Mouse (Mus musculus) cerebellum, postnatal 14 days (tissue): ENCODE measurements around the gene Flnb.
A peak's percentile ranks its signal among the peaks of the same experiment; 100 is the strongest.

Experiments used
- DNase-seq, 2 experiments: peaks; one replicate each; pipeline ENCODE4 v3.0.0; 2021; ENCODE audit warnings: mixed read lengths in 2 of 2

The Flnb gene

DNA sequence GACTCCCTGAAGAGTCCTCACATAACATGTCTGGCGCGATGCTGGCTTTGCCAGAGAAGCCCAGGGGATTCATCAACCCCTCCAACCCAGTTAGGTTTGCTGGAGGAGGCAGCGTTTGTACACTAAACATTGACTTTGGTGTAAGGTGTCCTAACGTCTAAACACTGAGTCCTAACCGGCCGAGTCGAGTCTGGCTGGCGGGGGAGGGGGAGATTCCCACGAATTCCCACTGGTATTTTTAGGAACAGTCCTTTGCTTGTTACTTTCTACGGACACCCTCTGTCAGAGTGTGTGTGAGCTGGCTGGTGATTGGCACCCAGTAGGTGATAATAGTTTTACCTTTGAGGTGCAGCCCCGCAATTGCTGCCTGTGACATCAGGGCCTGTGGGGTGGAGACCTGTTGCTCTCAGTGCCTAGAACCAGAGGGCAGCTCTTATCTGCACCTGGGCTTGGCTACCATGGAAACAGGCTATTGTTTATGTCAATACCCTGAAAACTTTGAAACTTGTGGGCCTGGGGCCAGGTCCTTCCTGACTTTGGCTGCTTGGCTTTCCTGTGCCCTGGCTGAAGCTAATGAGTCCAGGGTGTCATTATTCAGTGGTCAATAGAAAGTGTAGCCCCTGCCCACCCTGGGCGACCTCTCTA lies 135.0 kb downstream of the Flnb start:
- DNase-seq, result no peak

DNA sequence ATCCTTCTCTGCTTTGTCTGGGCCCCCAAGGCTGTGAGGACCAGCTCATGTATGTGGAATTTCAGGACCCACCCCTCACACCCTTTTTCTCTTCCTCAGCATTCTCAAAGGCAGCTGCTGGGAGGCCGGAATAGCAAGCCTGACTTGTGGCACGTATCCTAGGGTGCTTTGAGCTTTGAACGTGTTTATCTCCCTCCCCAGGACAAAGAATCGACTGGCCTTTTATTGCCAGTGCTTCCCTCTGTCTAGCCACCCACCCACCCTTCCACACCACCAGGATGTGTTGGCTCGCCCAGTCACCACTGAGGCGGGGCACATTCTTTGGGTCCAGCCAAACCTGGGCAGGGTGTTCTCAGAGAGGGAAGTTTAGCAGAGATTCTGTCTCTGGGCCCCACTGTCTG lies 136.3 kb downstream of the Flnb start:
- DNase-seq, result no peak

DNA sequence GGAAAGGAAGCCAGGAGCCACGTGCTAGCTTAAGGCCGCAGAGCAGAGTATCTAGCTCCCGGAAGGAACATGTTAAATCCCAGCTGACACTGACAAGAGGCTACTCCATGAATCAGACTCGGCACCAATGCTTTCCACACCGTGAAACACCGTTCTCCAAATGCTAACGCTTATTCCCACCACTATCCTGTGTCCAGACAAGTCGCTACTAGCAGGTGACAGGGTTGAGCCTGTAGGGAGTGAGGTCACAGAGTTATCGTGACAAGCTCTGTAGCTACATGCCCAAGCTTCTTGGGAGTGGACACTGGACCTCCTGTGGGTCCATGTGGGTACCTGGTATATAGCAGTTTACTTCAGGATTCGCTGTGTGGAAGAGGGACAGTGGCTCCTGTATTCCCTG lies 138.7 kb downstream of the Flnb start:
- no peak for DNase-seq

DNA sequence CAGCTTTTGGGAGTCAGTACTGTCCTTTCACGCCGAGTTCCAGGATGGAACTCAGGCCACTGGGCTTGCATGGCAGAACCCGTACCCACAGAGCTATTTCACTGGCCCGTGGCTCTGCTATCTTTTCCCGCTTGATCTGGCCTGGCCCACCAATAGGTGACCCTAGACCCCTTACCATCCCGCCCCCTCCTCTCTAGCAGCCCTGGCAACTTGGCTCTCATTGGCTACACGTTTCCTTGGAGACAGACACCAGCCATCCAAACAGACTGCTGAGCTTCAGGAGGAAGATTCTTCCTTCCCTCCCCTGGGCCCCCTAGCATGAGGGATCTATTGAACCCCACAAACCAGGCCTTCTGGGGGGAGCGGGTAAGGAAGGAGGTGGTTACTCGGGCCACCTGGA lies 139.3 kb downstream of the Flnb start, which contains the start of gene Gm45521:
Gene Gm45521 (plus strand): TSS at position 240 of the 400 bp plus-strand sequence.
- no peak for DNase-seq

DNA sequence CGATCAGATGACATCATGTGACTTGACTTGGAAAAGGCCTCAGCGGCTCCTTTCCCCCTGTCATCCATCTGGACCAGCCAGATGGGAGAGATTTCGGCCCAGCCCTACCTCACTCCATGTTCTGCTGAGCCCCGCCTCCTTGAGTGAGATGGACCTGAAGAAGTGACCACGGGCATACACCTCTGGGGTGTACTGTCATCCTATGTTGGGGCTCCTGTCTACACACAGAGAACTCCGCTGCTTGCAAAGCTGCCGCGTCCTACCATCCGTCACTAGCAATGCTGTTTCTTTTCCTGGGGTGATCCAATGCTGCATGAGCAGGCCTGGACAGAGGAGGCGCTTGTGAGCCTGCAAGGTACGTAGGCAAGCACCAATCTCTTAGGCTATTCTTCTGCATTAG lies 142.9 kb downstream of the Flnb start:
- peak; percentile 60 to 76 for DNase-seq

DNA sequence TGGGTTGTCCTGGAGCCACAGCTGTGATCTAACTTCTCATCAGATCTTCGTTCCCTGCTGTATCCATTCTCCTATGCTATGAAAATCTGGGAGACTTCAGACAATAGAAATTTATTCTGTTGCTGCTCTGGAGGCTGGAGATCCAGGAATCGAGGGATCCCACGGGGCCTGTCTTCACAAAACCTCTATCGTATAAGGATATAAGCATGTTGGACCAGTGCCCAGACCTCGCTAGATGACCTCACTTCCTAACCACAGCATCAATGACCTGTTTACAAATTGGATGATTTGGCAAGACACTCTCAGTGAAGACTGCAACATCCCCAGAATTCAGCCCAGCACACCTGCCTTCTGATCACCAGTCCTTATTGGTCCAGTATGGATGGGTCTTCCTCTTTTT lies 144.0 kb downstream of the Flnb start:
- peak in 1 of 2 experiments; percentile 26 for DNase-seq

DNA sequence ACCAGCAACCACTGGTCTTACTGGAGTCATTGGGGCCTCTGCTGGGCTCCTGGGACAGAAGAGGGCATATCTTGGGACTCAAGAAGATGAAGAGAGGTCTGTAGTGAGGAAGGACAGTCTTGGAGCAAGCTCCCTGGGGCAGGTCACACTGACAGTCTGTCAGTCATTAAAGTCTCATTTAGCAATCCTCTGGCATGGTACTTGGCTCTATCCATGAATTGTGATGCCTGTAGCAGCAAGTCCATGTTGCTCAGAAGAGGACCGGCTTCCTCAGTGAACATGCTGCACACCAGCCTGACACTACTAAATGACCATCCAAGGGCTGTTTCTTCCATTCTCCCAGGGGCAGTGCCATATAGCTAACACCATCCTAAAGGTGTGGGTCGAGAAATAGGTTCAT lies 144.9 kb downstream of the Flnb start:
- DNase-seq, result no peak

DNA sequence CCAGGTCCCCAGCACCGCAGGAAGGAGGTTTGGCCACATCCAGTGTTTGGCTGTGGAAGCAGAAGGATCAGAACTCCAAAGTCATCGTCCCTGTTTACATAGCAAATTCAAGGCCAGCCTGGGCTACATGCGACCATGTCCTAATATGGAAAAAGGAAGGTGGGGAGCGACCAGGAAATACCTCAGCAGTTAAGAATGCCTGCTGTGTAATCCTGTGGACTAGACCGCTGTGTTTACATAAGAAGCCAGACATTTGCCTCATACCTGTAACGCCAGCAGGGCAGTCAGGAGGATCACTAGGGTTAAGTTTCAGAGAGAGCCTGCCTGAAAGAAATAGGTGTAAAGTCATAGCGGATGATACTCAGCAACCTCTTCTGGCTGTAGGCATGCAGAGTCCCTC lies 145.4 kb downstream of the Flnb start:
- no peak for DNase-seq

DNA sequence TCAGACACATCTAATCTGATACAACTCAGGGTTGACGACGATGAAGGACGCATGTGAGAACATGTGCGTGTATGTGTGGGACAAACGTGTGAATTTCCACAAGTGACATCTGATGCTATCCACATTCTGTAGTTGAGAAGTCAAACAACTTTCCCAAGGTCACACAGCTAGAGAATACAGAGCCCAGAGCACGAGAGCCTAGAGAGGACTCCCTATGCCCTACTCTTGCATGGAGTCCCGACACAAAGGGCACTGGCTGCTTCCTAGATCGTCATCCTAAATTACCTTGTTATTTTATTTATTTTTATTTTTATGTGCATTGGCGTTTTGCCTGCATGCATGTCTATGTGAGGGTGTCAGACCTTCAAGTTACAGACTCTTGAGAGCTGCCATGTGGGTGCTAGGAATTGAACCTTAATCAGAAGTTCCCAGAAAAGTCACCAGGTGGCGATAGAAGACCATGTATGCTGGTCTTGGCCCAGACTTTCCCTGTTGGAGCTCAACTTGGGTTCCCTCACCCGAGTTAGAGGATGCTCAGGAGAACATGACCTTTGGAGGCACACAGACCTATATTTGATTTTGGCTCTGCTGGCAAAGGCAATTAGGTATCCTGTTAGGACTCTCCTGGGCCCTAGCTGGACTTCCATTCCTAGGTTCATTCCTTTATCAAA lies 146.6 kb downstream of the Flnb start:
- DNase-seq, result peak; percentile 88 to 89

DNA sequence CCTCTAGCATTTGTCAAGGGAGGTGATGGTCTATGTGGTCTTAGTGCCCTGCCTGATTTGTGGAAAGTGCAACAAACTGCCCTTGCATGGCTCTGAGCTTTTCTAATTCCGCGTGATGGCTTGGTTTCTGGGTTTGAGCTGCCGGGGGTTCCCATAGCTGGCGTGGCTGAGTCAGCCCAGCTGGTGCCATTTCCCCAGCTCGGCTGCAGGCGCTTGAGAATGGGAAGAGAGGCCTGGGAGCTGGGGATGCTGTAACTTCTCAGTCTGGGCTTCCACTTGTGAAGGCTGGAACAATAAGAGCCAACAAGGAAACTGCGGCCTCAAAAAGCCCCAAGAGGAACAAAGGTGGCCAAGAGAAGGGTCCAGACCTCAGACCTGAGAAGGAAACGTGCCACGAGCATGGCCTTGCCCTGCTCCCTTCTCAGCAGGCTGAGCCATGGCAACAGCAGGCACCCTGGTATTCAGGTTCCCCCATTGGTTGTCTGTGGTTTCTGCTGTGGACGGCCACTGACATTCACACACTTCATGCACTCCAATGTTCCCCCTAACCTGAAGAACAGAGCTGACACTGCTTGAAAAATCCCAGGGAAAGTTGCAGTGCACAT lies 154.2 kb downstream of the Flnb start:
- DNase-seq, result no peak

DNA sequence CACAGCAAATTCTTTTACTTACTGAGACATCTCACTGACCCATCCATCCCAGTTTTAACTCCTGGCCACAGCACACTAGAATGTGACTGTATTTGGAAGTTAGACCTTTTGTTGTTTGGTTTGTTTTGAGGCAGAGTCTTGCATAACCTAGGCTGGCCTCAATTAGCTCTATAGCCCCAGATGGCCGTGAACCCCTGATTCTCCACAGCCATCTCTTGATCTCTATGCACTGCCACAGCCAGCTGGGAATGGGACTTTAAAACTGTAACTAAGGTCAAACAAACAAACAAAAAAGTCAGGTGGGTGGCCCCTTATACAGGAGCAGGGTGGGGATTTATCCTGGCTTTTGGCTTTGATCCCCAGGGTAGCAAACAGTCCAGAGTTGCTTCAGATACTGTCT lies 156.9 kb downstream of the Flnb start:
- DNase-seq, result no peak

DNA sequence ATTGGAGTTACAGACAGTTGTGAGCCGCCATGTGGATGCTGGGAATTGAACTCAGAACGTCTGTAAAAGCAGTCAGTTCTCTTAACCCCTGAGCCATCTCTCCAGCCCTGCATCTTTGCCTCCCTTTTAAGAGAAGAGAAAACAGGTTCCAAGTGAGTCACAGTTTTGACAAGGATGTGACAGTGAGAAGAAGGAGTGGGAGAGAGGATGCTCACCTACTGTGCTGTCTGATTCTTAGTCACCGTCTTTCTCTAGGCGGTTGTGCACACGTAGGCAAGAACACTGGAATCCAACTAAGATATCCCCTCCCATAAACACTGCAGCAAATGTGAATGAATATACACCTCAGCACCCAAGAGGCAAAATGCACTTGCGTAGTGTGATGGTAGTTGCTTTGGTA lies 157.4 kb downstream of the Flnb start:
- no peak for DNase-seq

DNA sequence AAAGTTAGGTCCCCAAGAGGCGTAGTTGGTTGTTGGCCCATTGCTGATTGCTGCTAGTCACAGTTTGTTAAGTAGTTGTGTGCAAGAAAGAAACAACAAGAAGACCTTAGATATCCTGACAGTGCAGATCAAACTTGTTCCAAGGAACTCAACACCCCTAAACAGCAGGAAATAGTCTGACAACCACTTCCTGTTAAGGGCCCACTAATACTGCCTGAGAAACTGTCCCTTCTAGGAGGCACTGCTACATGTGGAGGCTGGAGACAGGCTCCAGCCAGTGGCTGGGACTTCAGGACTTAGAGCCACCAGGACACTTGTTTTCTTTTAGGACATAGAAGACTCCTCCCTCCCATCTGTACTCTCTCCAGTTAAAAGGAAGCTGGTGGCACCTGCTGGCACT lies 159.7 kb downstream of the Flnb start:
- no peak for DNase-seq

DNA sequence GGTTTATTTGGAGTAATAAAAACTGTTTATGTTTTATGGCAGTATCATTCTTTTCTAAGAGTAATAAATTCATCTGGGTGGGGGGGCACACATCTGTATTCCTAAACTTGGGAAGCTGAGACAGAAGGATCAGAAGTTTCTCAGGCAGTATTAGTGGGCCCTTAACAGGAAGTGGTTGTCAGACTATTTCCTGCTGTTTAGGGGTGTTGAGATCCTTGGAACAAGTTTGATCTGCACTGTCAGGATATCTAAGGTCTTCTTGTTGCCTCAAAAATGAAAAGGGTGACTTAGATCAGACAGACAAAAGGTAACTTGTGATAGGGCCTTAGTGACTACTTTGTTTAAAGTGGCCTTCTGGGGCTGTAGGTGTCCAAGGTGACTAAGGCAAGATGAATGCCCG lies 160.4 kb downstream of the Flnb start:
- DNase-seq, result no peak

DNA sequence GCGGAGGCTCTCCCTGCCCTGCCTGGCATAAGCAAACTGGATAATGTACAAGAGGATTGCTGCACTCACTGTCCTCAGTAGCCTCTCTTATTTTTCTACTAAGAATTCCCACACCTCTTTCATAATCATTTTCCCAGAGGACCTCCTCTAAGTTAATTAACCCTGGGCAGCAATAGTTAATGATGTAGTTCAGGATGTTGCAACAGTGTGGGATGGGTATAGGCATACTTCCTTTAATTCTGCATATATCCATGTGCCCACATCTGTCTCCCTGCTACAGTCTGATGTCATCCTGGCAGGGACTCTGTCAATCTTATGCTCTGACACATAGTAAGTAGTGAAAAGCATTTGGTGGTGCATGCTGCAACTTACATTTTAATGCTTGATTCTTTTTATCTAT lies 163.5 kb downstream of the Flnb start:
- no peak for DNase-seq

DNA sequence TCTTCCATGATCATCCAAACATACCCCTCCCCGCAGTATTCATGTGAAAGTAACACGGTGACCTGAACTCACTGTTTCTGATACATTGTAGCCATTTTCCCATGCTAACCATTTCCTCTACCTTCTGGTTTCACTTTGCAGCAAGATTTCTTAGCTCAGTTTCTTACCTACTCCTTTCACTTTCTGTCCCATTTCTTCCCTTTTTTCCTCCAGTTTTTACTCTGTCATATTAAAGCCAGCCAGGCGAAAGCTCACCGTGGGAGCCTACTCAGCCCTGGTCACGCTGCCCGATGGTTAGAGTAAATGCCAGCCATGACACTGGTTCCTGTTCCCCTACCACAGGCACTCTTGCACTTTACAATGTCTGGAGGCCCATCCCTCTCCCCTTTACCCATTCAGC lies 169.2 kb downstream of the Flnb start:
- DNase-seq, result no peak

DNA sequence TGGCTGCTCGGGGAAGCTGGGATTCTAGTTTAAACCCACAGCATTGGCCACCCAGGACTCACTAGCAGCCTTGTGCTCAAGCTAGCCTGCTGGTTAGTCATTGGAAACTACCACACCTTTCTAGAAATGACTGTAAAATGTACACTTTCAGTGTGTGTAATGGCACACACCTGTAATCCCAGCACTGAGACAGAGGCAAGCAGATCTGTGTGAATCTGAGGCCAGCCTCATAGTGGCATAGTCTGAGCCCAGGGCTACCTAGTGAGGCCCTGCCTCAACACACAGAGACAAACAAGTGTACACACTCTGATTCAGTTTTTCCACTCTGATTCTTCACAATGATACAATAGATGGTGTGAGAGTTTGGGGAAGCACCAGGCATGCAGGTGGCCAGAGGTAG lies 171.6 kb downstream of the Flnb start:
- no peak for DNase-seq

DNA sequence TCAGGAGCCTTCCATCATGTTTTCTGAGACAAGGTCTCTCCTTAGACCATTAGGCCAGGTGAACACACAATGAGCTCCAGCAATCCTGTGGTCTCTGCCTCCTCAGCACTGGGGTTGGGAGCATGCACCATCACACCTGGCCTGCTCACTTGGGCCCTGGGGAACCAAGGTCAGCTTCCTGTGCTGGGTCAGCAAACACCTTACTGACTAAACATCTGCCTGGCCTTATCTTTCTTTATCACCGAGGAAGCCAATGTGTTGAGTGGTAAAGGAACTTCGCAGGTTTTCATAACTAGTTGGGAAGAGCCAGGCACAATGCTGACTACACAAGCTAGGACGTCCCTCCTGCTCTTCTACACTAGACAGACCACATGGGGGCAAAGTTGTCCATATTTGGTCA lies 172.2 kb downstream of the Flnb start:
- no peak for DNase-seq

DNA sequence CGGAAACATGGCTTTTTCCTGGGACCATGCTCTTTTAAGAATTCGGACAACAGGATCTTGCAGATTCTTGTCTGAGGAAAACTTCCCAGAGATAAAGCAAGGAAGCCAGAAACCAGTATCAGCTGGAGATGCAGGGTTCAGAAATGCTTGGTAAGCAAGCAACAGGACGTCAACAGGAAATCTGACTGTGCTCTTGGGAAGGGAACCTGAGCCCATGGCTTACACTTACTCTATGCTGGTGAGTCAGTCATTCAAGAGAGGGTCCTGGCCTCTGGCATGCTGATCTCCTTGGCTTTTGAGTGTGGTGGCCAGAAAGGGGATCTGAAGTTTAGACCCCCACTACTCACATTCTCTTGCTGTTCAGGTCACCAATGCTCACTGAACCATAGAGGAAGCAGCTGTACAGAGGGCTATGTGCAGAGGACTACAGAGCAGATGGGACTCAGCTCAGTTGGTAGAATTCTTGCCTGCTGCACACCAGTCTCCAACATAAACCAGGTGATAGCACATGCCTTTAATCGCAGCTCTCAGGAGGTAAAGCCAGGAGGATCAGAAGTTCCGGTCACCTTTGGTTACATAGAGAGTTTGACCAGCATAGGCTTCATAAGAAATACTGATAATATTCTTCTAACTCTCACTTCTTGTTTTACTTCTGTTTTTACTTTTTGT lies 173.5 kb downstream of the Flnb start:
- no peak for DNase-seq

DNA sequence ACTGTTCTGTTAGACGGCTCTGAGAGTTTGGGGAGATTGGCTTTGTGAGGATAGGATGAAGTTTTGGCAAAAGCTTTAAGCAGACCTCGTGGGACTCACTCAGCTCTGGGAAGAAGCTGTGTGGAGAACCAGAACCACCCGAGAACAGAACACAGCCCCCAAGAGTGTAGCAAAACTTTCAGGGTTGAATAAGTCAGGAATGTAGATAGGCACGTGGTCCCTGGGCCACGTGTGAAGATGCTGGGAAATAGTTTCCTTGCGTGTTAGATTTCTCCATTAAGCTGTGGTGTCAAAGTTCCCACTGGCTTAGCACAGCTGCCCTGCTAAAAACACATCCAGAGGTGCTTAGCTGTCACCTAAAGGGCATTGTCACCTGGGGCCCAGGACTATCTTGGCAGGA lies 174.4 kb downstream of the Flnb start:
- no peak for DNase-seq

DNA sequence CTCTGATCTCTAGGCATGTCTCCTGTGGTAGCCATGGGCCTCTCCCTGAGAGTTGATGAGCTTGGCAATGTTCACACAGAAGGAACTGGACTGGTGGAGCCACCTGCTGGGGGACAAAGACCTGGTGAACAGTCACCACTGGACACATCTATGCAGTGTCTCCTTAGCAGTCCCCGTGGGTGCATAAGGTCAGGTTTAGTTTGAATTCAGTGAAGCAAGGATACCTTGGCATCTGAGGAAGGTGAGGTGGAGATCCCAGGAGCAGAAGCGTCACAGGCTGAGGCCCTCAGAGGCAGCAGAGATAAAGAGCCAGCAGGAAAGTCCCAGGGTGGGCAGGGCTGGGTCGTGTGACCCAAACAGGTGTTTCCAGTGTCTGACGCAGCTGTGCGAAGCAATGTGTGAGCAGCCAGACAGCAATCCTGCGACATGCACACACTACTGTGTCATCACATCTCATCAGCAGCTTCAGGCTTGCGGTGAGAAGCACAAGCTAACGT lies 176.6 kb downstream of the Flnb start, which contains the start of gene Dnase1l3:
Gene Dnase1l3 (minus strand): TSS at position 303 of the 497 bp plus-strand sequence.
- DNase-seq, result peak in 1 of 2 experiments; percentile 37

DNA sequence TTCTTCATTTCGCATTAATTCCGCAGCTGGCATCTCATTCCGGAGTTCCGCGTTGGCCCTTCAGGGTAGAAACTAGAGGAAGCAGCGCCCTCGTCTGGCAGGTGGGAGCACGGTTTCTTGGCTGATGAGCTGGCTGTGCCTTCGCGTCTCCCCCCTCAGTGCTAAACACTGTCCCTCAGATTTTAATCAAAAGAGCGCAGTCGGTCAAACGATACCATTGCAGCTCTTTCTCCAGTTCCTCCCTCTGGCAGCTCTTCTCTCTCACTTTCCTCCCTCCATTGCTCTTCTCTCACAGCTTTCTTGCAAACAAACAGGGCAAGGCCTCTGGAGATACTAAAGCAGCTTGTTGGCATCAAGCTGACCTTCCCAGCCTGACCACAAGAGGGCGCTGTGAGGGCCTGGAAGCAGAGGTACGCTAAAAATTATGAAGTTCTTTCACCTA lies 179.5 kb downstream of the Flnb start:
- DNase-seq, result peak; percentile 93 to 97

DNA sequence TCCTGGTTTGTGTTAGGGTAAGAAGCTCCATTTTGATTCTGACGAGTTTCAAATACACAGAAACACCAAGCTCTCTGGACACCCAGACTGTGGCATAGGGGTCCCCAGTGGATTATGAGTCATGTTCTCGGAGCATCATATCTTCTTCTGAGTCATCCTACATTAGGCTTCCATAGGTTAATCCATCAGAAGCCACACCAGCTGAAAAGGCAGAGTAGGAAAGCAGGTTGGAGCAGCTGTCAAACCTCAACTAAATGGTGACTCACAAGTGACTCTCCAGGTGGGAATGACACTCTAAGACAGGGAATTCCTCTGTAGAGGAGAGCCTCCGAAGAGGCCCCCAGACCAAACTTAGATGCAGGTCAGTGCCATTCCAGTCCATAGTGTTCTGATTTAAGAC lies 181.3 kb downstream of the Flnb start:
- no peak for DNase-seq

DNA sequence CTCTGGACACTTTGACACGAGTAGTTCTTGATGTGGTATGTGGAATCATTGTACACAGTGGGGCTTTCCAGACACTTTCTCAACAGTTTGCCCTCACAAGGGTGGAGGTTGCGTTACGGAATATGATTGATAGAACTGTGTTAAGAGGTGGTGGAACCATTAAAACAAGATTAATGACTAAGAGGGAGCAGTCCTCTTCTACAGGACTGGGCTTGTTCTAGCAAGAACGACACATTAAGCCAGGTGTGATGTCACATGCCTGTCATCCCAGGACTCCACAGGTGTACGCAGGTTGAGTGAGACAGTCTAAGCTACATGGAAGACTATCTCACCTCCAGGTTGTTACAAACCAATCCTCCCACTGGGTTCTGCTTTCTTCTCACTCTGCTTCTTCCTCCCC lies 181.7 kb downstream of the Flnb start:
- DNase-seq, result no peak
